Mouse (Mus musculus): Measurements from ENCODE around the gene Kazald1. TPM values are rescaled to one million over a fixed set of nuclear protein-coding genes. Genes with fewer than 3 reads are reported as not detected.

The Kazald1 gene
- 3.0 and 3.8 TPM in 2 replicates for polyA plus RNA-seq (2015; fragmentation: Nextera tagmentation; extraction: Ambion mirVana)

DNA sequence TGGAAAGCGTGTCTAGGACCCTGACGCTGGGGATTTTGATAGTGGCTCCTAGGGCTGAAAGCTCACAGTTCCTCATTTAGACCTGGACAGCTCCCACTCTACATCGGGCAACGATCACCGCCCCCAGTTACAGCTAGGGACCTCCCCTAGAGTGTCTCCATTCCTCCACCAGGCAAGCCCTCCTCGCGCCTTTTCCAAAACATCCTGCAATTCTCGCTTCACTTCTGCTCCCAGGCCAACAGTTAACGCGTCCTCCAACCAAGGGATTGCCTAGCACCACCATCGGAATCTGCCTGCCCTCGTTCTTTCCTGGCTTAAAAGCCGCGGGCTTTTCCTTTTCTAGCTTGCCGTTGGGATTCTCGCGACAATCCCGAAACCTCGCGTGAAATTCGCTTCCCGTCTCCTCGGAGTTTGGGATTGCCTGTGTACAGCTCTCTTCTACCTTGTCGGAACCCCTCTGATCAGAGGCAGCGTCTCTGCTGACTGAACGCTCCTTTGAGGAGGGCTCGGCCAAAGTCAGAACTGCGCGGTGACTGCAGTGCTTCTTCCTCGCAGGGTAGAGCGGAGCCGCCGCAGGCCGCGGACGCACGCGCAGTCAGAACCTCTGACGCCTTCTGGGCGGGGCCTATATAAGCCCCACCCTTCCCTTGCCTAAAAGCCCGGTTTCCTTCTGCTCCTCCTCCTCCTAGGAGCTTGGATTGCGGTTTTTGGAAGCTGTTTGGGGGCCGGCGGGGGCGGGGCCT is at the start of gene Kazald1:
Kazald1 (plus strand) TSS at position 662 of the 743 bp plus-strand sequence.
- no peaks in the 10 kb centered on the region for H3K9me3 ChIP-seq (ENCODE audit: control insufficient read depth, low read length)
- DNase-seq (ENCODE audit: low spot score) = peak; percentile 92
- H3K9ac ChIP-seq (ENCODE audit: low read length) = peak within 1 kb of the TSS; percentile 94
- H3K4me2 ChIP-seq (replicated peaks; ENCODE audit: low read depth) = peak within 1 kb of the TSS; percentile 95
- ATAC-seq (ENCODE audit: low FRiP score, low TSS enrichment) = peak; percentile 81
- no peaks in the 10 kb centered on the region for H3K36me3 ChIP-seq (ENCODE audit: control insufficient read depth, insufficient read depth, low read length)
- TF ChIP-seq EP300 (optimal IDR thresholded peaks at IDR 0.05) = peak; percentile 99
- TF ChIP-seq CTCF (IDR thresholded peaks at IDR 0.05; ENCODE audit: low read depth) = no peak
- peak within 1 kb of the TSS; percentile 75 for H3K4me3 ChIP-seq (ENCODE audit: low read depth, low read length)
- peaks cover 14% of the 10 kb centered on the region; the same call in 1 of the 2 replicates for H3K27me3 ChIP-seq (ENCODE audit: control insufficient read depth, insufficient read depth, low read length)
- peak within 1 kb of the TSS; percentile 98 for H3K27ac ChIP-seq (replicated peaks)
- H3K4me1 ChIP-seq (replicated peaks; ENCODE audit: control insufficient read depth, insufficient read depth) = peaks cover 11% of the 10 kb centered on the region
- WGBS = under 1% methylated on average over 45 of the region's 45 CpGs

DNA sequence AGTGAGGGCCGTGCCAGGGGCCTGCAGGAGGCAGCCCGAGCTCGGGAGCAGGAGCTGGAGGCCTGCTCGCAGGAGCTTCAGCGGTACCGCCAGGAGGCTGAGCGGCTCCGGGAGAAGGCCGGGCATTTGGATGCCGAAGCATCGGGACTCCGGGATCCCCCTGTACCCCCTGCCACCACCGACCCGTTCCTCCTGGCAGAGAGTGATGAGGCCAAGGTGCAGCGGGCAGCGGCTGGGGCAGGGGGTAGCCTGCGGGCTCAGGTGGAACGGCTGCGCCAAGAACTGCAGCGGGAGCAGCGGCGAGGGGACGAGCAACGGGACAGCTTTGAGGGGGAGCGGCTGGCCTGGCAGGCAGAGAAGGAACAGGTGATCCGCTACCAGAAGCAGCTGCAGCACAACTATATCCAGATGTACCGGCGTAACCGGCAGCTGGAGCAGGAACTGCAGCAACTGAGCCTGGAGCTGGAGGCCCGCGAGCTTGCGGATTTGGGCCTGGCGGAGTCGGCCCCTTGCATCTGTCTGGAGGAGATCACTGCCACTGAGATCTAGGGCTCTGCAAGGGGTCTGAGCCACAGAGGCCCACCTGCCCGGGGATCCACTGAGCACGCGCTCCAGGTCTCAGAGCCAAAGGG is 49.0 kb upstream of the Kazald1 start:
- no peak overlapping the region for H3K9ac ChIP-seq (ENCODE audit: low read length)
- ATAC-seq (ENCODE audit: low FRiP score, low TSS enrichment) (no peak), DNase-seq (ENCODE audit: low spot score) (no peak)
- no peak overlapping the region for H3K4me3 ChIP-seq (ENCODE audit: low read depth, low read length)
- WGBS = 87% methylated on average over 37 of the region's 37 CpGs
- no peak overlapping the region; the same call in 1 of the 2 replicates for H3K27ac ChIP-seq (replicated peaks)
- no peaks in the 10 kb centered on the region for H3K9me3 ChIP-seq (ENCODE audit: control insufficient read depth, low read length)
- peaks cover 28% of the 10 kb centered on the region for H3K36me3 ChIP-seq (ENCODE audit: control insufficient read depth, insufficient read depth, low read length)
- H3K4me1 ChIP-seq (replicated peaks; ENCODE audit: control insufficient read depth, insufficient read depth) = peaks cover 6% of the 10 kb centered on the region
- H3K4me2 ChIP-seq (replicated peaks; ENCODE audit: low read depth) = no peak overlapping the region
- TF ChIP-seq EP300 (optimal IDR thresholded peaks at IDR 0.05) (no peak), CTCF (IDR thresholded peaks at IDR 0.05; ENCODE audit: low read depth) (no peak)
- H3K27me3 ChIP-seq (ENCODE audit: control insufficient read depth, insufficient read depth, low read length) = no peaks in the 10 kb centered on the region

- peaks cover 10% of the 10 kb centered on the region for H3K4me1 ChIP-seq (replicated peaks; ENCODE audit: control insufficient read depth, insufficient read depth)
- TF ChIP-seq CTCF (IDR thresholded peaks at IDR 0.05; ENCODE audit: low read depth) = no peak
- TF ChIP-seq EP300 (optimal IDR thresholded peaks at IDR 0.05) = no peak
- no peak for ATAC-seq (ENCODE audit: low FRiP score, low TSS enrichment)
- 58% methylated on average over 6 of the region's 6 CpGs for WGBS
- H3K4me3 ChIP-seq (ENCODE audit: low read depth, low read length) = no peak overlapping the region
- H3K27ac ChIP-seq (replicated peaks) = peak overlapping the region; percentile 13; the same call in 1 of the 2 replicates
- H3K9me3 ChIP-seq (ENCODE audit: control insufficient read depth, low read length) = no peaks in the 10 kb centered on the region
- H3K36me3 ChIP-seq (ENCODE audit: control insufficient read depth, insufficient read depth, low read length) = peaks cover 28% of the 10 kb centered on the region
- no peak overlapping the region for H3K9ac ChIP-seq (ENCODE audit: low read length)
- DNase-seq (ENCODE audit: low spot score) = no peak
- no peak overlapping the region for H3K4me2 ChIP-seq (replicated peaks; ENCODE audit: low read depth)
- H3K27me3 ChIP-seq (ENCODE audit: control insufficient read depth, insufficient read depth, low read length) = no peaks in the 10 kb centered on the region
Observed at GRCm38 (mm10) chr19:45026958-45027670, 47.9 kb upstream of the Kazald1 start.

- no peak for TF ChIP-seq CTCF (IDR thresholded peaks at IDR 0.05; ENCODE audit: low read depth)
- TF ChIP-seq EP300 (optimal IDR thresholded peaks at IDR 0.05) = no peak
- Histone ChIP-seq H3K4me1 (replicated peaks; ENCODE audit: control insufficient read depth, insufficient read depth) (peaks cover 10% of the 10 kb centered on the region), H3K4me2 (replicated peaks; ENCODE audit: low read depth) (no peak overlapping the region), H3K36me3 (ENCODE audit: control insufficient read depth, insufficient read depth, low read length) (peaks cover 28% of the 10 kb centered on the region), H3K27me3 (ENCODE audit: control insufficient read depth, insufficient read depth, low read length) (no peaks in the 10 kb centered on the region), H3K27ac (replicated peaks) (peak overlapping the region; percentile 13; the same call in 1 of the 2 replicates), H3K4me3 (ENCODE audit: low read depth, low read length) (no peak overlapping the region), H3K9me3 (ENCODE audit: control insufficient read depth, low read length) (no peaks in the 10 kb centered on the region), H3K9ac (ENCODE audit: low read length) (no peak overlapping the region)
- peak; percentile 55 for DNase-seq (ENCODE audit: low spot score)
- ATAC-seq (ENCODE audit: low FRiP score, low TSS enrichment) = no peak
- 87% methylated on average over 6 of the region's 6 CpGs for WGBS
Observed at GRCm38 (mm10) chr19:45027848-45028247, 47.2 kb upstream of the Kazald1 start.

DNA sequence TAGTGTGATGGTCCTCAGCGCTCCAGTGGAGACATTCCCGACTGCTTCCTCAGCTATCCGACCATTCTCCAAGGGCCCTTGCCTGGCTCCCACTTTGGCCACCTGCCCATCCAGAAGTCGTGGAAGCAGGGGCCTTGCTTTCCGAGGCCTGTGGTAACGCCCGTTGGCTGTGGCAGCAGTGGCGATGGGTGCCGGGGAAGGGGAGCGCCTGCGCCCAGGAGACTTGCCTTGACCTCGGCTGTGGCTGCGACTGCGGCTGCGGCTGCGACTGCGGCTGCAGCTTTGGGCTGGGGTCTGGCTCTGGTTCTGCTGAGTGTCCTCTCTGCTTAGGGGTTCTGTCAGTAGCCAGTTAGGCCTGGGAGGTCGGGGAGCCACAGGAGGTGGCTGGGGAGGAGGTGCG is 46.3 kb upstream of the Kazald1 start:
- Histone ChIP-seq H3K4me2 (replicated peaks; ENCODE audit: low read depth) (no peak overlapping the region), H3K4me3 (ENCODE audit: low read depth, low read length) (no peak overlapping the region), H3K4me1 (replicated peaks; ENCODE audit: control insufficient read depth, insufficient read depth) (peaks cover 10% of the 10 kb centered on the region), H3K27ac (replicated peaks) (no peak overlapping the region), H3K9ac (ENCODE audit: low read length) (no peak overlapping the region), H3K36me3 (ENCODE audit: control insufficient read depth, insufficient read depth, low read length) (peaks cover 24% of the 10 kb centered on the region), H3K27me3 (ENCODE audit: control insufficient read depth, insufficient read depth, low read length) (no peaks in the 10 kb centered on the region), H3K9me3 (ENCODE audit: control insufficient read depth, low read length) (no peaks in the 10 kb centered on the region)
- DNase-seq (ENCODE audit: low spot score) (no peak), ATAC-seq (ENCODE audit: low FRiP score, low TSS enrichment) (no peak)
- 58% methylated on average over 19 of the region's 19 CpGs for WGBS
- no peak for TF ChIP-seq EP300 (optimal IDR thresholded peaks at IDR 0.05)
- no peak for TF ChIP-seq CTCF (IDR thresholded peaks at IDR 0.05; ENCODE audit: low read depth)

Data from stomach, postnatal 0 days (tissue).